Mouse (Mus musculus) lung, adult 2 months (tissue): ENCODE results near the gene Per1. TPM values are rescaled to one million over a fixed set of nuclear protein-coding genes. Genes with fewer than 3 reads are reported as not detected.
"Not testable (repeated sequence)": the region's sequence is repeated elsewhere in the genome, so short reads cannot be mapped to it uniquely, and the experiment has no call there.

Source experiments
- DNase-seq: peaks from one replicate; pipeline ENCODE4 v3.0.0; 2022
- H3K4me1 ChIP-seq: fragments of 200-500 bp; 2 replicates; pipeline ENCODE4 v1.6.1; 2011; ENCODE audit warnings: low read length; ENCODE audit not compliant: control insufficient read depth, insufficient read depth
- H3K4me3 ChIP-seq: fragments of 200-500 bp; replicated peaks from 2 replicates; pipeline ENCODE3; 2011; ENCODE audit warnings: low read depth, mild to moderate bottlenecking, control low read depth, low read length; ENCODE audit errors: extremely low read depth
- CTCF ChIP-seq: fragments of 200-500 bp; IDR thresholded peaks from 2 replicates; pipeline ENCODE4 v1.5.1; 2011; ENCODE audit warnings: mild to moderate bottlenecking, low read length, control low read depth; ENCODE audit not compliant: insufficient read depth
- POLR2A ChIP-seq: fragments of 200-500 bp; IDR thresholded peaks from 2 replicates; pipeline ENCODE4 v1.6.1; 2011; ENCODE audit warnings: low read depth, mild to moderate bottlenecking, control low read depth, low read length, borderline replicate concordance; ENCODE audit errors: extremely low read depth
- WGBS: fragments of 180-500 bp; shearing (Covaris S2); methylation state at CpG from one replicate; pipeline ENCODE4 v1.1.7; 2018; 5-methylcytosine and 5-hydroxymethylcytosine counted together
- polyA plus RNA-seq: library from polyadenylated mRNA; depleted of rRNA; stranded (reverse); fragments of >200 nt; gene quantifications from 2 replicates; pipeline ENCODE4 v1.2.3, GENCODE M21; 2012

Per1 gene
- polyA plus RNA-seq, 1 experiment, result 36.8 TPM

DNA sequence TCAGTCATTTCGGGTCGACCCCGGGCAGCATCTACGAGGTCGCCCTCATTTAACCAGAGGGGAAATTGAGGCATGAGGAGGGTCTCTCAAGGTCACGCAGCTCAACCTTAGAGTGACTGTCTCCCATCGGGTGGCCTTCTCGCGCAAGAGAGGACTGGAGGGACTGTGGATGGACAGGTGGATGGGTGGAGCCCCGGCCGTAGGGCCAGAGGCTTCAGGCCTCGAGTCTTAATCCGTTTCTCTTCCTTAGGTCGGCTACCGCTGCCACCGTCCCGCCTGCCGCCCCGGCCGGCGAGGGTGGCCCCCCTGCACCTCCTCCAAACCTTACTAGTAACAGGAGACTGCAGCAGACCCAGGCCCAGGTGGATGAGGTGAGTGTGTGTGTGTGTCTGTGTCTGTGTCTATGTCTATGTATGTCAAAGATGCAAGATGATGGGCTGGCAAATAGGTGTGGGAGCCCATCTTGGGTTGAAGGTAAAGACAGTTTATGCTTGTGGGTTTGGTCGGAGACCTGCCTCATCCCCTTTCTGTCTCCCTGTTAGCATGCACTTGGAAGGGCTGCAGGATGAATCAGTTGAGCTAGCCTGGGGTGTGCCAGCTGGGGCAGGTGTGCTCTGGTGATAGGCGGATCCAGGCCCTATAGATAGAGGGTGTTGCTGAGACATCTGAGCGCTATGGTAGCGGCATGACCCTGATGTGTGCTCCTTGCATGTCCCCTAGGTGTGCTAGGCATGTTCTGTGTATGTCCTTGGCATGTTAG lies 6.0 kb upstream of the Per1 start:
- peaks cover 11% of the 10 kb centered on the region for H3K4me1 ChIP-seq
- DNase-seq, result no peak
- TF ChIP-seq CTCF (no peak), POLR2A (0 out of 2 replicates have a peak, but pooled peaks have one; percentile 32)
- 8% methylated on average over 25 of the region's 25 CpGs for WGBS
- H3K4me3 ChIP-seq, result peak overlapping the region; percentile 99

GRCm38 (mm10) chr11:69089616-69090290 lies 5.3 kb upstream of the Per1 start:
- DNase-seq, result no peak
- Histone ChIP-seq H3K4me1 (peaks cover 11% of the 10 kb centered on the region), H3K4me3 (peak overlapping the region; percentile 99)
- TF ChIP-seq CTCF, result no peak
- TF ChIP-seq POLR2A, result no peak
- 64% methylated on average over 12 of the region's 12 CpGs for WGBS

- Histone ChIP-seq H3K4me3 (no peak overlapping the region), H3K4me1 (peaks cover 11% of the 10 kb centered on the region)
- WGBS, result 46% methylated on average over 6 of the region's 6 CpGs
- TF ChIP-seq CTCF (no peak), POLR2A (no peak)
- DNase-seq, result no peak
Observed at GRCm38 (mm10) chr11:69090367-69090766, 4.7 kb upstream of the Per1 start.

GRCm38 (mm10) chr11:69091566-69092385 lies 3.2 kb upstream of the Per1 start:
- TF ChIP-seq CTCF, result no peak
- TF ChIP-seq POLR2A, result no peak
- WGBS, result 58% methylated on average over 7 of the region's 7 CpGs
- DNase-seq, result no peak
- H3K4me1 ChIP-seq, result peaks cover 11% of the 10 kb centered on the region
- no peak overlapping the region for H3K4me3 ChIP-seq

- Histone ChIP-seq H3K4me1 (peaks cover 11% of the 10 kb centered on the region), H3K4me3 (no peak overlapping the region)
- WGBS, result 9% methylated on average over 3 of the region's 3 CpGs
- peak; percentile 93 for DNase-seq
- TF ChIP-seq POLR2A (0 out of 2 replicates have a peak, but pooled peaks have one; percentile 17), CTCF (peak; percentile 85)
Observed at GRCm38 (mm10) chr11:69092386-69092751, 2.6 kb upstream of the Per1 start.

- 78% methylated on average over 4 of the region's 4 CpGs for WGBS
- DNase-seq, result no peak
Observed at GRCm38 (mm10) chr11:69092871-69093270, 2.1 kb upstream of the Per1 start.

DNA sequence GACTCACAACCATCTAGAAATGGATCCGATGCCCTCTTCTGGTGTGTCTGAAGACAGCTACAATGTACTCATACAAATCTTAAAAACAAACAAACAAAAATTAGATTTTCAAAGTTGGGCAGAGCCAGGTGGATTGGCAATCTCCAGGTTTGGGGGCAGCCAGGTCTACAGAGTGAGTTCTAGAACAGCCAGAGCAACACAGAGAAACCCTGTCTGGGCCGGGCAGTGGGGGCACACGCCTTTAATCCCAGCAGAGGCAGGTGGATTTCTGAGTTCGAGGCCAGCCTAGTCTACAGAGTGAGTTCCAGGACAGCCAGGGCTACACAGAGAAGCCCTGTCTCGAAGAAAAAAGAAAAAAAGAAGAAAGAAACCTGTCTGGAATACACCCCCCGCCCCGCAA lies 1.2 kb upstream of the Per1 start:
- not testable (repeated sequence) for DNase-seq, H3K4me3 ChIP-seq
- H3K4me1 ChIP-seq, result peaks cover 21% of the 10 kb centered on the region
- WGBS, result 87% methylated on average over 7 of the region's 7 CpGs

More at GRCm38 (mm10) chr11:69092871-69093270, 2.1 kb upstream of the Per1 start:
- TF ChIP-seq CTCF, result no peak
- TF ChIP-seq POLR2A, result no peak
- Histone ChIP-seq H3K4me3 (no peak overlapping the region), H3K4me1 (peaks cover 14% of the 10 kb centered on the region)

DNA sequence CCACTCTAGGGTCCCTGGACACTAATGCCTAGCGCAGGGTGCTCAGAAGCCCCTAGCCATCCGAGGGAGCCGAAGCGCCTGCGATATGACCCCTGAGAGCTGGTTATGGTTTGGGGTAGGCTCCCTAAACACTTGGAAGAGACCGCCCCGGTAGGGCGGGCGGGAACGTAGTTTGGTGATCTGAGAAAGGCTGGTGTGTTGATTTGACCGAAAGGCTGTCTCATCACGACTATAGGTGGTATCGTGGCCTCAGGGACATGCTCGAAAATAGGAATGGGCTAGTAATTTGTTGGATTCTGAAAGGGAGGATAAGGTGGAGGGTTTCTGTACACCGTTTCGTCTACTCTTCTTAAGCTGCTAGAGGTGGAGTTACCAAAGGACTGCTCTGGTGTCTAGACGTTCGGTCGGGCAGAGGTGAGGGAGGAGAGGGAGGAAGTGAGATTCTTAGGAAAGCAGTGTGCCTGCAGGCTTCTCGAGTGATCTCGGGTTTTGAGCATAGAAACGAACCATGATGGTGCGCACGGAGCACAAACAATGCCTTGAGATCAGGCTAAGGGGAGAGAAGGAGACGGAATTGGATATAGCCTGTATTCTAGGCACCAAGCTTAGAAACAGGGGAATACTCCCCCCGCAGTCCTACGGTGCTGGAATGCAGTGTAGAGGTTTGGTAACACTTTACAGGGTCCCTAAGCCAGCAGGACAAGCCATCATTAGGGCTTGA lies 654 bp downstream of the Per1 start:
- DNase-seq, result peak; percentile 76
- Histone ChIP-seq H3K4me1 (peaks cover 17% of the 10 kb centered on the region), H3K4me3 (peak overlapping the region; percentile 91)
- under 1% methylated on average over 27 of the region's 27 CpGs for WGBS
- TF ChIP-seq POLR2A (peak; percentile 62; the same call in 1 of the 2 replicates), CTCF (no peak)
